Mouse (Mus musculus) lung, embryonic 15.5 days (tissue): ENCODE results near the gene Gm29666. TPM values are rescaled to one million over a fixed set of nuclear protein-coding genes. Genes with fewer than 3 reads are reported as not detected.

Experiments used
- ATAC-seq: fragments of 200-750 bp; cut with Nextera tagmentation; 2 replicates; pipeline ENCODE4 v1.8.0; 2017; ENCODE audit warnings: moderate number of reproducible peaks, borderline replicate concordance; ENCODE audit not compliant: low FRiP score, low TSS enrichment; ENCODE audit errors: extremely low read depth
- H3K27ac ChIP-seq: fragments of 300-500 bp; sonication (generic); 2 replicates; pipeline ENCODE4 v1.5.1; 2015; ENCODE audit warnings: moderate library complexity, mild to moderate bottlenecking, inconsistent platforms
- H3K27me3 ChIP-seq: fragments of 300-500 bp; sonication (generic); 2 replicates; pipeline ENCODE4 v1.6.1; 2015; ENCODE audit warnings: inconsistent platforms
- H3K36me3 ChIP-seq: fragments of 300-500 bp; sonication (generic); 2 replicates; pipeline ENCODE4 v1.6.1; 2015; ENCODE audit warnings: inconsistent platforms
- H3K4me1 ChIP-seq: fragments of 300-500 bp; sonication (generic); 2 replicates; pipeline ENCODE4 v1.6.1; 2015; ENCODE audit warnings: inconsistent platforms
- H3K4me2 ChIP-seq: fragments of 300-500 bp; sonication (generic); 2 replicates; pipeline ENCODE4 v1.6.1; 2015; ENCODE audit warnings: inconsistent platforms, mild to moderate bottlenecking, moderate library complexity
- H3K4me3 ChIP-seq: fragments of 300-500 bp; sonication (generic); 2 replicates; pipeline ENCODE4 v1.5.1; 2015; ENCODE audit warnings: mild to moderate bottlenecking, inconsistent platforms
- H3K9ac ChIP-seq: fragments of 300-500 bp; sonication (generic); 2 replicates; pipeline ENCODE4 v1.6.1; 2015; ENCODE audit warnings: inconsistent platforms
- H3K9me3 ChIP-seq: fragments of 300-500 bp; sonication (generic); 2 replicates; pipeline ENCODE4 v1.6.1; 2016; ENCODE audit warnings: inconsistent platforms
- WGBS: fragments of 180-500 bp; shearing (Covaris S2); methylation state at CpG from one replicate; pipeline ENCODE4 v1.1.7; 2015; 5-methylcytosine and 5-hydroxymethylcytosine counted together
- polyA plus RNA-seq: library from polyadenylated mRNA; unstranded; fragments of >200 nt; fragmentation: Nextera tagmentation; extraction: Ambion mirVana; gene quantifications from 2 replicates; pipeline ENCODE4 v1.2.1, GENCODE M21; 2015

The Gm29666 gene
- polyA plus RNA-seq, 1 experiment from 2014 or later, result 0.44 TPM

GRCm38 (mm10) chr15:84944319-84944718 is 24.5 kb upstream of the Gm29666 start:
- Histone ChIP-seq H3K4me1 (no peaks in the 10 kb centered on the region), H3K9me3 (no peaks in the 10 kb centered on the region), H3K36me3 (peaks cover 38% of the 10 kb centered on the region), H3K27ac (no peak overlapping the region), H3K27me3 (no peaks in the 10 kb centered on the region), H3K4me3 (no peak overlapping the region), H3K4me2 (no peak overlapping the region), H3K9ac (no peak overlapping the region)
- 73% methylated on average over 5 of the region's 5 CpGs for WGBS
- no peak for ATAC-seq

GRCm38 (mm10) chr15:84942647-84943285 is 22.9 kb upstream of the Gm29666 start:
- no peak; the same call in 1 of the 2 replicates for ATAC-seq
- Histone ChIP-seq H3K36me3 (peaks cover 44% of the 10 kb centered on the region), H3K9ac (no peak overlapping the region), H3K4me2 (no peak overlapping the region), H3K4me3 (no peak overlapping the region), H3K4me1 (no peaks in the 10 kb centered on the region), H3K27me3 (no peaks in the 10 kb centered on the region), H3K27ac (no peak overlapping the region), H3K9me3 (no peaks in the 10 kb centered on the region)
- 62% methylated on average over 11 of the region's 11 CpGs for WGBS

GRCm38 (mm10) chr15:84940102-84940501 is 20.3 kb upstream of the Gm29666 start:
- H3K4me3 ChIP-seq, result no peak overlapping the region
- peaks cover 71% of the 10 kb centered on the region for H3K36me3 ChIP-seq
- no peaks in the 10 kb centered on the region for H3K4me1 ChIP-seq
- no peak overlapping the region for H3K4me2 ChIP-seq
- ATAC-seq, result no peak
- no peak overlapping the region for H3K27ac ChIP-seq
- 52% methylated on average over 12 of the region's 12 CpGs for WGBS
- H3K27me3 ChIP-seq, result no peaks in the 10 kb centered on the region
- no peak overlapping the region for H3K9ac ChIP-seq
- no peaks in the 10 kb centered on the region for H3K9me3 ChIP-seq

GRCm38 (mm10) chr15:84934901-84935300 is 15.1 kb upstream of the Gm29666 start:
- Histone ChIP-seq H3K27ac (no peak overlapping the region), H3K4me1 (no peaks in the 10 kb centered on the region), H3K4me2 (no peak overlapping the region), H3K27me3 (no peaks in the 10 kb centered on the region), H3K36me3 (peaks cover 97% of the 10 kb centered on the region), H3K4me3 (no peak overlapping the region), H3K9me3 (no peaks in the 10 kb centered on the region), H3K9ac (no peak overlapping the region)
- 76% methylated on average over 16 of the region's 16 CpGs for WGBS
- no peak for ATAC-seq

GRCm38 (mm10) chr15:84932351-84932750 is 12.5 kb upstream of the Gm29666 start:
- H3K9ac ChIP-seq, result no peak overlapping the region
- no peaks in the 10 kb centered on the region for H3K4me1 ChIP-seq
- H3K27ac ChIP-seq, result no peak overlapping the region
- no peak overlapping the region for H3K4me2 ChIP-seq
- H3K9me3 ChIP-seq, result no peaks in the 10 kb centered on the region
- peaks cover 97% of the 10 kb centered on the region for H3K36me3 ChIP-seq
- ATAC-seq, result no peak
- H3K27me3 ChIP-seq, result no peaks in the 10 kb centered on the region
- H3K4me3 ChIP-seq, result no peak overlapping the region
- 49% methylated on average over 5 of the region's 5 CpGs for WGBS

- Histone ChIP-seq H3K36me3 (peaks cover 34% of the 10 kb centered on the region), H3K9me3 (no peaks in the 10 kb centered on the region), H3K27me3 (no peaks in the 10 kb centered on the region), H3K4me3 (no peak overlapping the region), H3K9ac (no peak overlapping the region), H3K4me2 (peak overlapping the region; percentile 68), H3K27ac (no peak overlapping the region), H3K4me1 (peaks cover 28% of the 10 kb centered on the region)
- 68% methylated on average over 1 of the region's 1 CpGs for WGBS
- ATAC-seq, result no peak
Observed at GRCm38 (mm10) chr15:84925495-84926018, 5.7 kb upstream of the Gm29666 start.

- peak overlapping the region; percentile 89 for H3K4me3 ChIP-seq
- H3K27ac ChIP-seq, result peak overlapping the region; percentile 46
- H3K27me3 ChIP-seq, result no peaks in the 10 kb centered on the region
- WGBS, result 4% methylated on average over 9 of the region's 9 CpGs
- H3K4me2 ChIP-seq, result peak overlapping the region; percentile 68
- no peak for ATAC-seq
- H3K9ac ChIP-seq, result peak overlapping the region; percentile 96
- H3K4me1 ChIP-seq, result peaks cover 28% of the 10 kb centered on the region
- peaks cover 26% of the 10 kb centered on the region for H3K36me3 ChIP-seq
- H3K9me3 ChIP-seq, result no peaks in the 10 kb centered on the region
Observed at GRCm38 (mm10) chr15:84924781-84925315, 5.0 kb upstream of the Gm29666 start.

GRCm38 (mm10) chr15:84923508-84924181 is 3.8 kb upstream of the Gm29666 start:
- WGBS, result under 1% methylated on average over 67 of the region's 68 CpGs
- H3K36me3 ChIP-seq, result peaks cover 14% of the 10 kb centered on the region
- peak overlapping the region; percentile 89 for H3K4me3 ChIP-seq

GRCm38 (mm10) chr15:84922884-84923507 is 3.2 kb upstream of the Gm29666 start, which contains the start of gene Nup50:
Gene Nup50 (plus strand): TSS chr15:84923411.
- peak within 1 kb of the TSS; percentile 89 for H3K4me3 ChIP-seq
- ATAC-seq, result peak; percentile 91
- peaks cover 8% of the 10 kb centered on the region for H3K36me3 ChIP-seq
- H3K4me2 ChIP-seq, result peak within 1 kb of the TSS; percentile 91
- H3K27ac ChIP-seq, result peak within 1 kb of the TSS; percentile 97
- peak within 1 kb of the TSS; percentile 96 for H3K9ac ChIP-seq
- peaks cover 28% of the 10 kb centered on the region for H3K4me1 ChIP-seq
- H3K9me3 ChIP-seq, result no peaks in the 10 kb centered on the region
- under 1% methylated on average over 60 of the region's 60 CpGs for WGBS
- no peaks in the 10 kb centered on the region for H3K27me3 ChIP-seq

More at GRCm38 (mm10) chr15:84923508-84924181, 3.8 kb upstream of the Gm29666 start:
- Histone ChIP-seq H3K9me3 (no peaks in the 10 kb centered on the region), H3K27ac (peak overlapping the region; percentile 97), H3K9ac (peak overlapping the region; percentile 96), H3K27me3 (no peaks in the 10 kb centered on the region), H3K4me2 (peak overlapping the region; percentile 68), H3K4me1 (peaks cover 28% of the 10 kb centered on the region)
- ATAC-seq, result peak; percentile 83

GRCm38 (mm10) chr15:84913201-84913600 is 6.6 kb downstream of the Gm29666 start:
- Histone ChIP-seq H3K4me3 (no peak overlapping the region), H3K4me2 (no peak overlapping the region), H3K27ac (no peak overlapping the region), H3K27me3 (no peaks in the 10 kb centered on the region), H3K9ac (no peak overlapping the region), H3K4me1 (no peaks in the 10 kb centered on the region), H3K36me3 (no peaks in the 10 kb centered on the region), H3K9me3 (no peaks in the 10 kb centered on the region)
- 89% methylated on average over 3 of the region's 3 CpGs for WGBS
- no peak for ATAC-seq

- 69% methylated on average over 7 of the region's 7 CpGs for WGBS
- H3K27ac ChIP-seq, result no peak overlapping the region
- ATAC-seq, result no peak
Observed at GRCm38 (mm10) chr15:84903843-84904385, 15.9 kb downstream of the Gm29666 start.

More at GRCm38 (mm10) chr15:84903843-84904385, 15.9 kb downstream of the Gm29666 start:
- Histone ChIP-seq H3K27me3 (no peaks in the 10 kb centered on the region), H3K4me2 (no peak overlapping the region), H3K9me3 (no peaks in the 10 kb centered on the region), H3K4me3 (no peak overlapping the region), H3K9ac (no peak overlapping the region), H3K36me3 (no peaks in the 10 kb centered on the region), H3K4me1 (peaks cover under 1% of the 10 kb centered on the region; the same call in 1 of the 2 replicates)
